Mouse (Mus musculus): ENCODE measurements at regions not wholly inside any gene's neighbourhood (a gene's known extent, or its start where the extent isn't known, plus 50 kb on each side); places are given as distances from the start of the nearest gene placed in this dataset.

DNA sequence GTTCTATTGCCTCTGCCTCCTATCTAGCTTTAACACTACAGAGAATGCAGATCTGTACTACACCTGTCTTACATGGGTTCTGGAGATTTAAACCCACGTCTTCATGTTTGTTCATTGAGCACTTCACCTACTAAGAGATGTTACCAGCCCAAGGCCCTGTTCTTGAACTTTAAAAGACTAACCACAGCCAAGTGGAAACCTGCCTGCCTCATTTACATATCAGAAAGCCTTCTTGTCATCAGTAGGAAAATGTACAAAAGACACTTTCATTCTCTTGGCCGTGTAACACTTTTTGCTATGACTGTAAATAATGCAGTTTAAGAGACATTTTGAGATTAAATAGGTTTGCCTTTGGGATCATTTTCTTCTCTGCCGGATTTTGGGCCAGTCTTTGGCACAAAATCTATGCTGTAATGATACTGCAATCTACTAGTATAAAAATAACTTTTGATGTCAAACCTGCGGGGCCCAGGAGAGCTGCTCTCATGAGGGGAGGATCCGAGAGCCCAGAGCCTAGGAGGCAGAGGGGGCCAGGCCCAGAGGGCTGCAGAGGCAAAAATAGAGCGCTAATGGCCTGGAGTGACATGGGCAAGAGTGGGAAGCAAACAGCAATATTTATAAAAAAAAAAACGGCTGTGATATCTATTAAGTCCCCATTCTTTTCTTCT, 318.4 kb upstream of the Myo3a start:
- DNase-seq (ENCODE audit: low spot score) = no peak

DNA sequence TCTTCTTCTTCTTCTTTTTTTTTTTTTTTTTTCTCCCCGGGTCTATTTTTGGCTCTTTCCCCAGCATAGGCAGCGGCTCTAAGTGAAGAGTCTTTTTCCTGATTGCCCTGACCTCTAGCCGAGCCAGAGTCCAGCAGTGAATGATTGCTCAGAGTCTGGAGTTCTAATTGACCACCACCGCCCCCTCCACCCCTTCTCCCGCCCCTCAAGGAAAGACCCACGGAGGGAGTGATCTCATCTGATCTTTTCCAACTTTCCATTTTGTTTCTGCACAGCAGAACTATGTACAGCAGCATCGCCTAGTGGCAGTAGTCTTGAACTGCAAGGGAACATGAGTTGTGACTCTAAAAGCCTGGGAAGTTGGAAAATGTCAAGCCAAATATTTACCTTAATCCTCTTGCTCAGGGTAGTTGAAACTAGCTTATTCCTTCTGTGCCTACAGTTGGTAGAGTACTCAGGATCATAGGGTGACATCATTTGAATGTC, 317.8 kb upstream of the Myo3a start:
- peak; percentile 80 for DNase-seq (ENCODE audit: low spot score)

DNA sequence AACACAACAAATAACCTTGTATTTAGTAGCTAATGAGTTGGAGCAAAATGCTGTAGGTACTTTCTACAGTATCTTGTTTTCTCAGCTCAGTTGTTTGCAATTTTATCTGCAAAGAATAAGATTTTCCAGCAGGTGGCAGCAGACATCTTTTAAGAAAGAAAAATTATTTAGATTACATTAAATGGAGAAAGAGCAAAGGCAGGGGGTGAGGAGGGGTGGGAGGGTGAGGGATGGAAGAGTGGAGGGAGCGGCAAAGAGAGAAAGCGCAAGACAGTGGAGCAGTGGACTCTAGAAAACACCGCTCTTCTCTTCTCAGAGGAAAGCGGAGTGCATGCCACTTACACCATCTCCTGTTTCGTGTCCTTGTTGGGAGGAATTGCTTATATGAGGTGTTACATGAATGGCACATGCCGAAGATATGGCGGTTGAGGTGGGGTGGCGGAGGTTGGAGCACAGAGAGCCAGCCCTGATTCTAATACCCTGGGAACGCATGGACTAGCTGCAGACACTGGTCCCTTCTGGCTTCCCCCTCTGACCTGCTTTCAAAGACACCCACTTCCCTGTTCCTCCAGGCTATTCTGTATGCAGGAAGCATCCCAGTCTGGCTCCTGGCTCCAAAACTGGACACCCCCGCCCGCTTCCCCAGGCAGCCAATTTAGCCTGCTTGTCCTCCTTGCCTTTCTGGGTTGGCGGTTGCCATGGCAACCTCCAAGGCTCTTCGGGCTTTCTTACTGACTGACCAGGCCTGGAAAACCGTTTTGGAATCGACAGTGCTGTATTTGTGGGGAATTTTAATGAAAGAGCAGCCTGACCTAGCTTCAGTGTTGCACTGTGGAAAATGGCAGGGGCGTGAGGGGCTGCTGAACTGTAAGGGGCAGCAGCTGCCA, 309.3 kb upstream of the Myo3a start:
- peak; percentile 49 for DNase-seq (ENCODE audit: low spot score)

DNA sequence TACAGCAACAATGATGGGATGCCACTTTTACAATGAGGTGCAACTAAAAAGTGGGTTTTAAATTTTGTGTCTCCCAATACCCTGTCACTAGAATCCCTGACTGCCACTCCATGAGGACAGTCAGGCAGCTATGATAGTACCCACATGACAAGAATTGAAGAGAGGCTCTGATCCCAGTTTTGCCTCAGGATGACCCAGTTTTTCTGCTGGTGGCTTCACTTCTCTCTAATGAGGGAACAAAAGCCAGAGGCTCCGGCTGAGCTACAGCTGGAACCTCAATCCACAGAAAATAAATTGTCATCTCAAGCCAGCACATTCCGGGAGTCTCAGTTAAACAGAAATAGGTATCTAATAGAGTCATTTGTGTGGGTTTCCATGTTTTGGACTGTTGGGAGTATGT, 308.2 kb upstream of the Myo3a start:
- DNase-seq (ENCODE audit: low spot score) = no peak

DNA sequence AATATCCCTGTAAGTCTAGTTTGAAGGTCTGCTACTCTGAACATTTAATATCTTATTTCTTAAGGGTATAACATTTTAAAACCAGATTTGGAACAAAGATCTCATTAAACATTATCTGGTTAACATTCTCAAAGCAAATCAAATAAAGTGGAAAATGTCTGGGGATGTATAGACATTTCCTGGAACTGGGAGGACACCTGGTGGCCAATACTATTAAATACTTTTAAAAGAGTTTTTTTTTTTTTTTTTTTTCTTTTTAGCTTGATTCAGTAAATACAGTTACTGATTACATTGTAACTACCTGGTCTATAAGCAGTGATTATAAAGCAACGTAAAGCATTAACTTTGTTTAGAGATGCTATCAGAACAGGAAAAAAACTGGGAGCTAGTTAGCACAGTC, 299.6 kb upstream of the Myo3a start:
- no peak for DNase-seq (ENCODE audit: low spot score)

DNA sequence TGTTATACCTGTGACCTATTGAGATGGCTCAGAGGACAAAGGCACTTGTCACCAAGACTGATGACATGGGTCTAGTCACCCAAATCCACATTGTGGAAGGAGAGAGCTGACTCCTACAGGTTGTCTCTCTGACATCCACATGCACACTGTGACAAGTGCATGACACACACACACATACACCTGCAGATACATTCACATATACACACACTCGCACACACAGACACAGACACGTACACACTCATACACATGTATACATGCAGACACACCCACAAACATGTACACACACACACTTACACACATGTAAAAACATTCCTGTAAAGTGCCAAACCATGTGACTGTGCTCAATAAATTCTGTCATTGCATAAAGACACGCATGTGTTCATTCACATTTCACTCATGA, 287.3 kb upstream of the Myo3a start:
- no peak for DNase-seq (ENCODE audit: low spot score)

DNA sequence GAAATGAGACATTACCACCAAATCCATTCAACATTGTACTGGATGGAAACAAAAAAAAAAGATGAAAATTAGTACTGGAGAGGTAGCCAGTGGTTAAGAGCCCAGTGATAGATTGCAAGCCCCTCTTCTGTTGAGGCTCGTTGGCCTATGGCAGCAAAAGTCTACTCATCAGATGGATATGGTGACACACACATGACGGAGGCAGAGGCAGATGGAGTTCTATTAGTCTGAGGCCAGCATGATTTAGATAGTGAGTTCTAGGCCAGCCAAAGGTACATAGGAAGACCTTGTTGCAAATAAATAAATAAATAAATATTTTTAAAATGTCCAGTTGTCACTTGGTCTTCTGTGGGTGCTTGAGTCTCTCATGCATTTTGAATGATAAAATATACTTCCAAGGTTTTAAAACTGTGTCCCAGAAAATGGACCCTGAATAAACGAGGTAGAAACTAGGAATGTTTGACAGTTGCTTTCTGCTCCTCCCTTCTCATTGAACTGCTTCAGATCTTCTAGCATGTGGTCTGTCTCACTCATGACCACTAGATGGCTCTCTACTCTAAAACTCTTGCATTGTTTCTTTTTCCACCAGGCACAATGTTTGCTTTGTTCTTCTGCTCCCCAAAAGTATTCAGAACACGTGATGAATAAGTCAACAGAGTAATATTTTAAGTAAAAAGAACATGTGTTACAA, 286.4 kb upstream of the Myo3a start:
- no peak for DNase-seq (ENCODE audit: low spot score)

DNA sequence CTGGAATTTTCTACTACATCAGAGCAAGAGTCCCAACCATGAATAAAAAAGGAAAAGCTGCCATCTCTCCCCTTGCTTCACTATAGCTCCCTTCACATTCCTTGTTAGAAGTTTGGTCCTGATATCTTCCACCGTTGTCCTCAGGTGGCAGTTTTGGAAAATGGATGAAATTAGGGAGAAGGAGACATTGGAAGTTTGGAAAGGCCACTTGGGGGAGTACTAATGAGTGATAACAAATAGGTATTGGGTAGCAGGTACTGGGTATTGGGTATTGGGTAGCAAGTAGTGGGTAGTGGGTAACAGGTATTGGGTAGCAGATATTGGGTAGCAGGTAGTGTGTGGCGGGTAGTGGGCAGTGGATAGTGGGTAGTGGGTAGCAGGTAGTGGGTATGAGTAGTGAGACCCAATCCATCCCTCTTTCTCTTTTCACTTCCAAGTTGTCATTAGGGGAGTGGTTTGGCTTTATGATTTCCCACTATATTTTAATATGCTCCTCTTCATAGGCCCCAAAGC, 285.8 kb upstream of the Myo3a start:
- DNase-seq (ENCODE audit: low spot score) = no peak

DNA sequence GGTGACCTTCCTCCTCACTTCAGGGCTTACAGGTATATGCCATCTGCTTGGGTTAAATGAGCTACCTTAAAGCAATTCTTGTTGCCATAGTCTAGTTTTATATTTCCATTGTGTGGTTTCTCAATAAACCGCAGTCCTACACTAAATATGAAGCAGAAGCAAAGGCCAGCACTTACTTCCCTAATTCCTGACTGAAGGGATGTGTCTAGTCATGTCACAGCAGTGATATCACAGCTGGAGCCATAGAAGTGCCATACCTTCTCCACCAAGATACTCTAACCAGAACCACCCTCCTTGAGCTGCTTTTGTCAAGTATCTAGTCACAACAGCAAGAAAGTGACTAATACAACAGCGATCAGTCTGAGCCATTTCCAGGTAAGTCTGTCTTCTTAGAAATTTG, 283.6 kb upstream of the Myo3a start:
- no peak for DNase-seq (ENCODE audit: low spot score)

DNA sequence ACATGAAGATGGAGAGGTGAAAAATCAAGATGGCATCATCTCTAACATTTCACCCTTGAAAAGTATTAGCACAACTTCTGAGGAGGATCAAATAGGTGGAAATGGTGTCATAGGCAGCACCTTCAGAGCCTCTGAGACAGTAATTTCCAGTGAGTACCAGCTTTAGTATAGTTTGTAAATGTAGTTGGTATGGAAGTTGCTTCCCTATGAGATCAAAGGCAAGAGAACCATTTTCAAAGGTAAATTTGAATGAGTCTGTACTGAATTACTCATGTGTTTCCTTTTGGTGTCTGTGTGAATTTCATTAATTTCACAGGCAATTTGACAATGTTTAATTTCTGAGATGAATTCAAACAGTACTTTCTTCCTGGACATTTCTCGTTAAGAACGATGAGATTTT, 280.8 kb upstream of the Myo3a start:
- no peak for DNase-seq (ENCODE audit: low spot score)

DNA sequence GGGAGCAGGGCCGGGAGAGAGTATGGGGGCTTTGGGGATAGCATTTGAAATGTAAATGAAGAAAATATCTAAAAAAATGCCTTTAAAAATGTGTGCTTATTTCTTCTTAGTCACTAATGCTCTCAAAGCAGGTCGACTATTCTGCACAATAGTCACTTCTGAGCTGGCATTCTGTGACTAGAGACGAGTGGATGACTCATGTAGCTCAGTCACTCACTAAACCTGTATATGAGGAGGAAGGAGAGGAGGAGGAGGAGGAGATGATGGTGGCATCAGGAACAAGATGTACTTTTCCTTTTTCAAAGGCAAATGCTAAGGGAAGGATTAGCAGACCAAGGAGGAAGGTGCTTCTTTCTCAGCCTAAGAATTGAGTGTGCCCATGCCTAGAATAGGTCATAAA, 276.0 kb upstream of the Myo3a start:
- DNase-seq (ENCODE audit: low spot score) = no peak

DNA sequence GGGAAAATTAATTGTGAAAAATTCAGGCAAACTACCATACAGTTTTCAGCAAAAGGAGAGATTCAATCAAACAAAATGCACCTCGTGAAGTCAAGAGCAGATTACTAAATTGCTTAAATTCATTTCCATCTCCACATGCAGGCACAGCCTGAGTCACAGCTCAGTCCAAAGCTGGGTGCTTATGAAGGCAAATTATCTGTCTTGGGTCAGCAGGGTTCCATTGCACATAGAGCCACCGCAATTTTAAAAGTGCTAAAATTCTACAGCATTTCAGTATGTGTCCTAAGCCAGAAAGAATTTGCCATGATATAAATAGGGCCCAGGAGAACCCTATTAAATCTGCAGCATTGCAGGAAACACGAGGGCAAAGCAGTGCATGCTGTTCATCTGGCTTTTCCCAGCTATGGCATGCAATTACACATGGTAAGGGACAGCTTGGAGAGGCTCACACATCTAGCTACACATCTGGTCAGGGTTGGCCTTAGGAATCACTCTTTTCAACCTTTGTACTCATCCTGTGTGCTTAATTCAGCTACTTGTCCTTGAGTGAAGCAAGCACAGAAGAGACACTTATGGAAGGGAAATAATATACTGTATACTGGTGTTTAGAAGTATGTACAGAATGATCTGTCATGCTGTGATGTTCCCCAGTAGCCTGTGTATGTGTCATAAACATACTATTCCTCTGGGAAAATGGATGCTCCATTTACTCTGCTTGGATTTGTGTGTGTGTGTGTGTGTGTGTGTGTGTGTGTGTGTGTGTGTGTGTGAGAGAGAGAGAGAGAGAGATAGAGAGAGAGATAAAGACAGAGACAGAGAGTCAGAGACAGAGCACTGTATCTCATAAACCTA, 271.0 kb upstream of the Myo3a start:
- DNase-seq (ENCODE audit: low spot score) = no peak

DNA sequence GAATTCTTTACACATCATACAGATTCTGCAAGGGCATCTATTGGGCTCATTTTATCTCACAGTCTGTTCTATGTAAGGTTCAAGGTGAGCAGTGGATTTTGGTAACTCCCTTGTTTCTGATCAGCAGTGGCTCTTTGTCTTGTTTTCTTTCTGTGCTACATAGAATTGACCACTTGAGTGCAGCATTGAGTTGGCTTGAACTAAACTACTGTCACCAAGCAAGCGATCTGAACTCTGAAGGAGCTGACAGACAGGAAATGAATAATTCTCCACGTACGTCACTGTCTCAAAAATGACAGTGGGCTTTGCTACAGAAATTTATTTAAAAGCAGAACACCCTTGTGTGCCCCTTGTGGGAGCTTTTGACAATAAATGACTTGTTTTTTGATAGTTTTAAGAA, 268.9 kb upstream of the Myo3a start:
- no peak for DNase-seq (ENCODE audit: low spot score)

DNA sequence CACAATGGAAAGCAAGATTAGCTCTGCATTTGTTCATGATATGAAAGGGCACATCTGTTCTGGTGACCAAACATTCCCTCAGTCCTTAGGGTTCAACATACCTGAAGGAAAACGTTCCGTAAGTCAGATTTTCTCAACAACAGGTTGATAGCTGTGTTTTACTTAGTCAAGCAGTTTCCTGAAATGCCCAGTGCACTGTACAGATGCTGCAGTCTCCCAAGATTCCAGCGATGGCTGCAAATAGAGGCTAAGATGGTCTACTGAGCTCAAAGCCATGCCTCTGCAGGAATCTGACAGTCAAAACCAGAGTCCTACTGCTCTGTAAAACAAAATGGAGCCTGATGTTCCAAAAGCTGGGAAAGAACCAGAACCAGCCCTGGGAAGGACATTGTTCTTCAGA, 268.5 kb upstream of the Myo3a start:
- no peak for DNase-seq (ENCODE audit: low spot score)

DNA sequence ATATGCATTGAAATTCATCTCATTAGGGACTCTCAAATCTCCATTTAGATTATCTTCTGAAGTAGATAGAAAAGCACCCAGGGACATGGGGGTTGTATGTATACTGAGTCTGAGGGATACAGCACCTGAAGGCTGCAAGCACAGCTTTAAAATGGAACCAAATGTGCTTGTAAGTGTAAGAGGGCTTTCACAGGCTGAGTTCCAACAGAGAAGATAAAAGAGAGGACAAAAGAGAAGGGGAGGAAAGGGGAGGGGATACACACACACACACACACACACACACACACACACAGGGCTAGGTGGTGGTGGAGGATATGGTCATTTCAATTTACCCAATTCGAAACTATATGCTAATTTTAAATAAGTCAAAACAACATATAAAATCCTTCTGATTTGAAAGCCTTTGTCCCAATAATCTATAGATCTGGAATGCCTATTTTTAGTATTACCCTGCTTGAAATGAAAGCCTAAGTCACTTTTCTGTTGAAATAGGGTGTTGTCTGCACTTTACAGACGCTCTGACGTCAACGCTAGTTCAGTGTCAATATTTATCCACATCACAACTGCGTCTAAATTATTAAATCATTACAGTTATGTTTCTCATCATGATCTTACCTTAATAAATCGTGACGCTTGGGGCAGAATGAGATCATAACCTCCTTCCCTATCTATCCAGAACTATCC, 263.8 kb upstream of the Myo3a start:
- no peak for DNase-seq (ENCODE audit: low spot score)

DNA sequence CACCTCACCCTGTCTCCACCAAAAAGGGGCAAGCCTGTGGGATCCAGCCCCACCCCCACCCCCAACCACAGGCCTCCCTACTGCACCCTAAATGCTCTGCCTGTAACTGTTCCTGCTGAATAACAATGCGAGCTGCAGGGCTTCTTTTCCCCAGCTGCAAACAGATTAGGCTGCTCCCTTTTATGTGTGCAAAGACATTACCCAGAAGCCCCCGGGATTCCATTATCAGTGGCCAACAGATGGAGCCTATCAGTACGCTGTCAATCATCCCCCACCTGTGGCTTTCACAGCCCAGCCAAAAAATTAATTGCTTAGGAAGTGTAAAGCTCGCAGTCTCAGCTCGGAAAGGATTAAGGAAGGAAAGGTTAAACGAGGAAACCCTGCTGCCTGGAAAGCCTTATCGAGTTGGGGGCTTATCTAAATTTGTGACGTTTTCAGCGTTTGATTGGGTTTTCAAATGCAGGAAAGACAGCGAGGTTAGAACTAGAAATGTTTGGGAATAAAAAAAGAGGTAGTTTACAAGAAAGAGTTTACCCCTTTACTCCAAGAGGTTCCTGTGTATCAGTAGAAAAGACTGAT, 263.2 kb upstream of the Myo3a start:
- DNase-seq (ENCODE audit: low spot score) = no peak

DNA sequence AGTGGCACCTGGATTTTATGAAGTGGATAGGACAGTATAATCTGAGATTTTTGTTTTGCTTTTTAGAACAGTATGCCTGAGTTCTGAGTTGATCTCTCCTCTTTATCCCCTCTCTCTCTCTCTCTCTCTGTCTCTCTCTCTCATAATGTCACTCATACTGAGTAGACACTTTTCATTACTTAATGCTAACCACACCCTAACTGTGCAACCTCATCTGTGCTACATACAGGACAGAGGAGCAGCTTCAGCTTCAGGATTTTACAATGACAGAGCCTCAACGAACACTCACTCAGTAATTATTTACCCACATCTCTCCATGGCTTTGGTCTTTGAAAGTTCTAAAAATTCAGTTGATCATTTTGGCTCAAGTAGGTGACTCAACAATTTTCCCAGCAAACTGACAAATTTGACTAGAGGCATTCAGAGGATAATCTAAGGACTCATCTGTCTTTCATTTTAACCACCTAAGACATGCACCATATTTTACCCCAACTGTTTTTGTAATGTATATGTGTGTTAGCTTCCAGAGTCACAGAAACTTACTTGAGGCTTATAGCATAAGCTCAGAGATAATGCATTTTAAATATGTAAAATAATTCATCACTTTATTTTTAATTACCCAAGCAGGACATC, 256.4 kb upstream of the Myo3a start:
- no peak for DNase-seq (ENCODE audit: low spot score)

DNA sequence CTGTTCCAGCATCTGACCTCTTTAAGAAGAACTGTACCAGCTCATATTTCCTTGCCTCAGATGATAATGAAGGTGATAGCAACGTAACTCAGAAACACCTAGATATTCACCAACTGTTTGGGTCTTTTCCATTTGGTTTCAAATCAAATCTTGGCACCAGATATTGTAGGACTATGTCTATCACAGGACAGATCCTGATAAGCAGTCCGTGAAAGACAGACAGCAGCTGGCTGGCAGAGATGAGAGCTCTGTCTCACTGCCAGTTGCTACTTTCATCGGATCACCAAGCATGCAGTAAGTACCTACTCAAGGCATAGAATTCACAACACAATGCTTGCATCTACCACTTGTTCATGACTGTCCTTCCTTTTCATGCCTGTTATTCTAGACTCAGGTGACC, 252.7 kb upstream of the Myo3a start:
- no peak for DNase-seq (ENCODE audit: low spot score)

DNA sequence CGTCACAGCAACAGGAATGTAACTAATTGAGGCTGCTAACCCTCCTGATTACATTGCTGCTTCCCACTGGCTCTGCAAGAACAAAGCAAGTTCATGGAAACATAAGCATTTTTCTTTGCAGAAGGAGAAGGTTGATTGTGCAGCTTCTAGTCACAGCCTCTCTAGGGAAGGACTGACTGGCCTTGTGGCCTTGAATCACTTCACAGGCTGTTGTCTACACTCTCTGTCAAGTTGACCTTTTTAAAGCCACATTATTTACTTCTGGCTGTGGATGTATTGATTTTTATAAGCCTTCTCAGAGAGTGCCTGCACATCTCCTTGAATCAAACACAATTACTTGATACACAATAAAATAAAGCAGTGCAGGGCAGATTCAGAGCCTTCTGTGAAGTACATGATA, 251.8 kb upstream of the Myo3a start:
- no peak for DNase-seq (ENCODE audit: low spot score)

DNA sequence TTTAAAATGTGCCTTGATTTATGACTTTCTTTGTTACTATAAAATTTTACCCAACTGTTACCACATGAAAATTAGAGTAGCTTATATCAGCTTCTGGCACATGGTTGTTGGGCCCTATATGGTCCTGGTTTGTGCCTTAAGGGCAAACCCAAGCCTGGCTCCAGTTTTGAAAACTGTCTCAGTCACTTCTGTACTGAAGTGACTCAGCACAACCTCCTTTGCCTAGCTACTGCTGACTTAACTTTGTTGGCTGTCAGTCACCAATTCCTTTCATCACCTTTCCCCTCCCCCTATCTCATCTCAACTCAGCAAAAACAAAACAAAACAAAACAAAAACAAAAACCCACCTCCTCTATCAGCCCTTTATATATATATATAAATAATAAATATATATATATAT, 251.0 kb upstream of the Myo3a start:
- DNase-seq (ENCODE audit: low spot score) = no peak
